Mouse (Mus musculus): ENCODE data around the gene Rab37. TPM values are rescaled to one million over a fixed set of nuclear protein-coding genes. Genes with fewer than 3 reads are reported as not detected.

Rab37 gene
- polyA plus RNA-seq, 1 experiment = 44.4 TPM

GRCm38 (mm10) chr11:115112196-115112595 lies 21.0 kb downstream of the Rab37 start:
- no peak overlapping the region for H3K4me3 ChIP-seq (replicated peaks; ENCODE audit: insufficient read depth, low read depth, low read length)
- H3K4me1 ChIP-seq (ENCODE audit: control insufficient read depth, insufficient read depth, low read length) = no peaks in the 10 kb centered on the region; the same call in 1 of the 2 replicates
- H3K27me3 ChIP-seq (ENCODE audit: control insufficient read depth, insufficient read depth, low read length) = no peaks in the 10 kb centered on the region
- WGBS = 51% methylated on average over 3 of the region's 3 CpGs
- H3K27ac ChIP-seq (ENCODE audit: insufficient read depth, low read length) = no peak overlapping the region
- TF ChIP-seq POLR2A (IDR thresholded peaks at IDR 0.05; ENCODE audit: borderline replicate concordance, insufficient read depth, low read length) = no peak
- no peak for TF ChIP-seq CTCF (IDR thresholded peaks at IDR 0.05; ENCODE audit: borderline replicate concordance, insufficient read depth, low read depth, low read length)
- DNase-seq = no peak

GRCm38 (mm10) chr11:115119409-115119808 lies 28.2 kb downstream of the Rab37 start:
- Histone ChIP-seq H3K4me1 (ENCODE audit: control insufficient read depth, insufficient read depth, low read length) (no peaks in the 10 kb centered on the region), H3K4me3 (replicated peaks; ENCODE audit: insufficient read depth, low read depth, low read length) (no peak overlapping the region), H3K27me3 (ENCODE audit: control insufficient read depth, insufficient read depth, low read length) (no peaks in the 10 kb centered on the region), H3K27ac (ENCODE audit: insufficient read depth, low read length) (no peak overlapping the region)
- 78% methylated on average over 9 of the region's 9 CpGs for WGBS
- TF ChIP-seq POLR2A (IDR thresholded peaks at IDR 0.05; ENCODE audit: borderline replicate concordance, insufficient read depth, low read length) = no peak
- TF ChIP-seq CTCF (IDR thresholded peaks at IDR 0.05; ENCODE audit: borderline replicate concordance, insufficient read depth, low read depth, low read length) = no peak
- no peak for DNase-seq

GRCm38 (mm10) chr11:115128483-115128882 lies 37.3 kb downstream of the Rab37 start:
- Histone ChIP-seq H3K4me1 (ENCODE audit: control insufficient read depth, insufficient read depth, low read length) (no peaks in the 10 kb centered on the region), H3K4me3 (replicated peaks; ENCODE audit: insufficient read depth, low read depth, low read length) (no peak overlapping the region), H3K27ac (ENCODE audit: insufficient read depth, low read length) (no peak overlapping the region), H3K27me3 (ENCODE audit: control insufficient read depth, insufficient read depth, low read length) (no peaks in the 10 kb centered on the region)
- WGBS = 87% methylated on average over 4 of the region's 4 CpGs
- TF ChIP-seq CTCF (IDR thresholded peaks at IDR 0.05; ENCODE audit: borderline replicate concordance, insufficient read depth, low read depth, low read length) (no peak), POLR2A (IDR thresholded peaks at IDR 0.05; ENCODE audit: borderline replicate concordance, insufficient read depth, low read length) (no peak)
- DNase-seq = no peak

GRCm38 (mm10) chr11:115129508-115130126 lies 38.4 kb downstream of the Rab37 start:
- Histone ChIP-seq H3K4me1 (ENCODE audit: control insufficient read depth, insufficient read depth, low read length) (no peaks in the 10 kb centered on the region), H3K4me3 (replicated peaks; ENCODE audit: insufficient read depth, low read depth, low read length) (no peak overlapping the region), H3K27me3 (ENCODE audit: control insufficient read depth, insufficient read depth, low read length) (no peaks in the 10 kb centered on the region), H3K27ac (ENCODE audit: insufficient read depth, low read length) (no peak overlapping the region)
- no peak for TF ChIP-seq CTCF (IDR thresholded peaks at IDR 0.05; ENCODE audit: borderline replicate concordance, insufficient read depth, low read depth, low read length)
- no peak for TF ChIP-seq POLR2A (IDR thresholded peaks at IDR 0.05; ENCODE audit: borderline replicate concordance, insufficient read depth, low read length)
- 85% methylated on average over 13 of the region's 13 CpGs for WGBS
- DNase-seq = no peak

- Histone ChIP-seq H3K27me3 (ENCODE audit: control insufficient read depth, insufficient read depth, low read length) (no peaks in the 10 kb centered on the region), H3K27ac (ENCODE audit: insufficient read depth, low read length) (no peak overlapping the region), H3K4me1 (ENCODE audit: control insufficient read depth, insufficient read depth, low read length) (no peaks in the 10 kb centered on the region), H3K4me3 (replicated peaks; ENCODE audit: insufficient read depth, low read depth, low read length) (no peak overlapping the region)
- WGBS = 84% methylated on average over 8 of the region's 8 CpGs
- no peak for TF ChIP-seq POLR2A (IDR thresholded peaks at IDR 0.05; ENCODE audit: borderline replicate concordance, insufficient read depth, low read length)
- no peak for TF ChIP-seq CTCF (IDR thresholded peaks at IDR 0.05; ENCODE audit: borderline replicate concordance, insufficient read depth, low read depth, low read length)
- DNase-seq = no peak
These were observed 40.6 kb downstream of the Rab37 start for GRCm38 (mm10) chr11:115131768-115132381.

- no peaks in the 10 kb centered on the region for H3K4me1 ChIP-seq (ENCODE audit: control insufficient read depth, insufficient read depth, low read length)
- no peak for TF ChIP-seq CTCF (IDR thresholded peaks at IDR 0.05; ENCODE audit: borderline replicate concordance, insufficient read depth, low read depth, low read length)
- TF ChIP-seq POLR2A (IDR thresholded peaks at IDR 0.05; ENCODE audit: borderline replicate concordance, insufficient read depth, low read length) = no peak
- no peak within 1 kb of the TSS for H3K27ac ChIP-seq (ENCODE audit: insufficient read depth, low read length)
- H3K27me3 ChIP-seq (ENCODE audit: control insufficient read depth, insufficient read depth, low read length) = no peaks in the 10 kb centered on the region
- DNase-seq = no peak
- no peak within 1 kb of the TSS for H3K4me3 ChIP-seq (replicated peaks; ENCODE audit: insufficient read depth, low read depth, low read length)
- 90% methylated on average over 8 of the region's 8 CpGs for WGBS
These were observed 42.6 kb downstream of the Rab37 start, which contains the start of gene Cd300lf for GRCm38 (mm10) chr11:115133800-115134199. Gene Cd300lf, minus strand, starts transcription at chr11:115133992.

- Histone ChIP-seq H3K4me3 (replicated peaks; ENCODE audit: insufficient read depth, low read depth, low read length) (no peak overlapping the region), H3K27ac (ENCODE audit: insufficient read depth, low read length) (no peak overlapping the region), H3K4me1 (ENCODE audit: control insufficient read depth, insufficient read depth, low read length) (no peaks in the 10 kb centered on the region), H3K27me3 (ENCODE audit: control insufficient read depth, insufficient read depth, low read length) (no peaks in the 10 kb centered on the region)
- no peak for TF ChIP-seq POLR2A (IDR thresholded peaks at IDR 0.05; ENCODE audit: borderline replicate concordance, insufficient read depth, low read length)
- no peak for TF ChIP-seq CTCF (IDR thresholded peaks at IDR 0.05; ENCODE audit: borderline replicate concordance, insufficient read depth, low read depth, low read length)
- DNase-seq = no peak
- 83% methylated on average over 5 of the region's 5 CpGs for WGBS
These were observed 47.5 kb downstream of the Rab37 start for GRCm38 (mm10) chr11:115138597-115139262.
